In genomic region chr2:60810617-60811016, GRCm38 (mm10) we compare ENCODE assay signal across 8 mouse cellular contexts.
DNase-seq lines count a peak whose midpoint lies in the region; ATAC-seq and TF ChIP-seq lines count a peak whose summit lies in the region.

No protein-coding gene starts in this region.

- TF ChIP-seq CTCF in Patski (IDR thresholded peaks at IDR 0.05), result no peak

- H3K36me3 ChIP-seq in kidney, embryonic 16.5 days (ENCODE audit: insufficient read depth, low read length), result no peaks in the 10 kb centered on the region
- H3K36me3 ChIP-seq in forebrain, embryonic 14.5 days (ENCODE audit: control insufficient read depth, insufficient read depth, low read length), result no peaks in the 10 kb centered on the region

- H3K27me3 ChIP-seq in Patski, result no peaks in the 10 kb centered on the region
- no peaks in the 10 kb centered on the region for H3K27me3 ChIP-seq in kidney, embryonic 16.5 days (ENCODE audit: insufficient read depth, low read length)
- peaks cover 24% of the 10 kb centered on the region for H3K27me3 ChIP-seq in forebrain, embryonic 14.5 days (replicated peaks; ENCODE audit: control insufficient read depth, insufficient read depth, low read length)

- peaks cover 40% of the 10 kb centered on the region for H3K4me1 ChIP-seq in kidney, embryonic 16.5 days (ENCODE audit: insufficient read depth, low read length)
- no peaks in the 10 kb centered on the region for H3K4me1 ChIP-seq in forebrain, embryonic 14.5 days (ENCODE audit: control insufficient read depth, insufficient read depth, low read length)

- H3K27ac ChIP-seq in kidney, embryonic 16.5 days (ENCODE audit: low read length), result peak overlapping the region; percentile 52; the same call in 1 of the 2 replicates
- no peak overlapping the region for H3K27ac ChIP-seq in forebrain, embryonic 14.5 days (ENCODE audit: low read depth, low read length)

- DNase-seq in CD8-positive naive resting alpha-beta T cell, adult 2 months (ENCODE audit: low read depth in 2 of 2, low spot score in 2 of 2), result peak; percentile 23 to 36
- DNase-seq in Patski (ENCODE audit: low read depth, low spot score), result no peak
- DNase-seq in heart, adult 8-10 months (ENCODE audit: low spot score), result peak; percentile 89
- peak; percentile 89 for DNase-seq in lung, postnatal 36 days
- peak; percentile 39 to 70 for DNase-seq in urinary bladder, postnatal 36 days (ENCODE audit: low spot score in 2 of 2)
- DNase-seq in testis, postnatal 10 days (ENCODE audit: low spot score), result no peak
- no peak for DNase-seq in forebrain, embryonic 14.5 days (ENCODE audit: low spot score)

- POLR2A ChIA-PET in Patski (lab: Charles Lee), result interaction anchor here (0.9 kb wide), 1 partner anchor 10 kb away, joined by 3 read pairs; no protein-coding TSS in a partner anchor

- CTCF ChIA-PET in Patski (lab: Charles Lee), result interaction anchor here (1.2 kb wide), 1 partner anchor 56 kb away, joined by 3 read pairs; no protein-coding TSS in a partner anchor

- peak; percentile 58 for ATAC-seq in Patski
- peak; percentile 75; the same call in 1 of the 2 replicates for ATAC-seq in kidney, embryonic 16.5 days (ENCODE audit: low FRiP score, low TSS enrichment)
- no peak for ATAC-seq in forebrain, embryonic 14.5 days

- H3K4me2 ChIP-seq in kidney, embryonic 16.5 days (replicated peaks; ENCODE audit: low read depth, low read length), result no peak overlapping the region
- no peak overlapping the region for H3K4me2 ChIP-seq in forebrain, embryonic 14.5 days (ENCODE audit: low read length)

- in situ Hi-C loops in Patski (cut with MboI; ENCODE audit: low pct_unique_long_range_greater_than_20kb), result no loop called here

- no peak overlapping the region for H3K9ac ChIP-seq in kidney, embryonic 16.5 days (replicated peaks; ENCODE audit: low read length)
- no peak overlapping the region for H3K9ac ChIP-seq in forebrain, embryonic 14.5 days (ENCODE audit: low read length)

- H3K4me3 ChIP-seq in kidney, embryonic 16.5 days (ENCODE audit: low read length), result no peak overlapping the region
- H3K4me3 ChIP-seq in forebrain, embryonic 14.5 days (ENCODE audit: low read depth, low read length), result no peak overlapping the region

- H3K9me3 ChIP-seq in kidney, embryonic 16.5 days (ENCODE audit: low read length), result no peaks in the 10 kb centered on the region
- H3K9me3 ChIP-seq in forebrain, embryonic 14.5 days (replicated peaks; ENCODE audit: control insufficient read depth, low read length), result no peaks in the 10 kb centered on the region

Comparison
In these comparisons a context has a peak if more than half of its experiments do, and no peak if none do; other contexts are left out.
1. DNase-seq: peak in CD8-positive naive resting alpha-beta T cell, adult 2 months (2 of 2), heart, adult 8-10 months (single experiment), lung, postnatal 36 days (single experiment) and urinary bladder, postnatal 36 days (2 of 2); none in Patski (single experiment), testis, postnatal 10 days (single experiment) and forebrain, embryonic 14.5 days (single experiment).